Mouse (Mus musculus): Measurements from ENCODE around the gene Lag3. TPM values are rescaled to one million over a fixed set of nuclear protein-coding genes. Genes with fewer than 3 reads are reported as not detected.

Gene Lag3
- polyA plus RNA-seq, 1 experiment, result 7.0 TPM

DNA sequence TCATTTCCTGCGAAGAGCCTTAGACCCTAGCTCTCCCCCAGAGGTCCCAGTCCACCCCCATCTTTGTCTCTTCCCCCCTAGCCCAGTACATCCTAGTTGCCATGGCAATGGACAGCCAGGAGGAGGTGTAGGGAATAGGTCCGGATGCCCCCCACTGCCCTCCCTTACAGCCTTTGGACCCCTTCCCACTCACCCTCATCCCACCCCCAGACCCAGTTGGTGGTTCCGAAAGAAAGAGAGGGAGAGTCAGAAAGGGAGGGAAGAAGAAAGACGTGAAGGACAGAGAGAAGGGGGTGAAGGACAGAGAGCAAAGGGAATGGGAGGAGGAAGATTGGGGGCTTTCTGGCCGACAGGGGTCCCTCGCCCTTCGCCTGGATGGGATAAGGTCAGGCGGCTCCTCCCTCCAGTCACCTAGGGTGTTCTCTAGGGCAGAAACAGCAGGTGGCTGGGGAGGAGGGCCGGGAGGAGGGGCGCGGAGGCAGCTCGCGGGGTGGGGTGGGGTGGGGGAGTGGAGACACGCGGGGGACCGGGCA is 48.3 kb downstream of the Lag3 start:
- WGBS, result 4% methylated on average over 11 of the region's 16 CpGs
- no peak overlapping the region for H3K27ac ChIP-seq (ENCODE audit: insufficient read depth, low read depth, low read length)

DNA sequence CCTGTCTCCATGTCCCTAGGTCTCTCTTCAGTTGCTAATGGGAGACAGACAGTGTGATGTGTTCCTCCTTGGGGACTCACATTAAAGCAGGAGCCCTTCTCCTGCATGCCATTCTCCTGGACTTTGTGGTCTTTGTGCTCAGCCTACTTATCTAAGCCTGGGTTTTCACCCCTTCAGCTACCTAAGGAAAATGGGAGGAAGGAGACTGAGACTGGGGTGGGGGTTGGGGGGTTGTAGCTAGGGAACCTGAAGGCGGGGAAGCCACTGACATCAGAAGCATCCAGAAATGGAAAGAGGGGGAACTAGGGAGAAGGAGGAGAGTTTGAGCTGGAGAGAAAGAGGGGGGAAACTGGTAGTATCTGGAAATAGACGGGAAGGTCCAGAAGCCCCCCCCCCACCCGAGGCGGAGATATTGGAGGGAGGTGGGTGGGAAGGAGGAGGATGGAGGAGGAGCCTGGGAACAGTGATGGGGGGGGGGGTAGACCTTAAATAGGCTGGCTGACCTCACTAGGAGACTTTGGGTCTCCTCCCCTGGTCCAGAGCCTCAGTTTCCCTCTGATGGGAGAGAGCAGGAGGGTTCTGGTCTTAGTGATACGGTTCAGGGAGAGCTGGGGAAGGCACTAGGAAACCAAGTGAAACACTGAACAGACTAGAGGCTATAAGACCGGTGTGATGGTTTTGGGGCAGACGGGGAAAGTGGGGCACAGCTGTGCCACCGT is 48.9 kb downstream of the Lag3 start:
- Histone ChIP-seq H3K4me3 (ENCODE audit: low read depth, low read length) (no peak overlapping the region), H3K36me3 (ENCODE audit: control insufficient read depth, insufficient read depth, low read length) (no peaks in the 10 kb centered on the region)
- WGBS, result 21% methylated on average over 8 of the region's 8 CpGs

More for the DNA sequence above, 48.3 kb downstream of the Lag3 start:
- Histone ChIP-seq H3K4me3 (ENCODE audit: low read depth, low read length) (peak overlapping the region; percentile 58), H3K36me3 (ENCODE audit: control insufficient read depth, insufficient read depth, low read length) (no peaks in the 10 kb centered on the region), H3K4me1 (ENCODE audit: control insufficient read depth, insufficient read depth, insufficient read length, low read length) (peaks cover 4% of the 10 kb centered on the region), H3K27me3 (ENCODE audit: control insufficient read depth, insufficient read depth, low read length) (peaks cover 21% of the 10 kb centered on the region)
- TF ChIP-seq CTCF (IDR thresholded peaks at IDR 0.05; ENCODE audit: extremely low read depth, insufficient read length, insufficient replicate concordance, low read depth, low read length) (no peak), POLR2A (IDR thresholded peaks at IDR 0.05; ENCODE audit: low read depth, low read length) (no peak)

DNA sequence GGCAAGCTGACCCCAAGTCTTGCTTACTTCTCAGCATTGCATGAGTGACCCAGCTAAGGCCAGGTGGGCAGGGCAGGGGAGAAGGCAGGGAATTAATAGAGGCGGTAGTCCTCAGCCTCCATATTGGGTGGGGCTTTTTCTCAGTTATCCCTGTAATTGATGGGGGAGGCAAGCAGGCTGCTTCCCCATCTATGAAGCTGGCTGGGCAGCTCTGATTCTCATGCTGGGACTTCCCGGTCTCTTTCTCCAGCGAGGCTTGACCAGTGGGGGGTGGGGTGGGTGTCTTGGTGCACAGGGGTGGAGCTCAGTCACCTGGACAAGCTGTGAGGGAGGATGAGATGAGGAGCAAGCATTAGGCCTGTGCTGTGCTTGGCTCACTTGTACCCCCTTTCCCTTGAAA is 49.7 kb downstream of the Lag3 start:
- H3K27ac ChIP-seq (ENCODE audit: insufficient read depth, low read depth, low read length), result no peak overlapping the region
- peaks cover 32% of the 10 kb centered on the region for H3K27me3 ChIP-seq (ENCODE audit: control insufficient read depth, insufficient read depth, low read length)
- H3K36me3 ChIP-seq (ENCODE audit: control insufficient read depth, insufficient read depth, low read length), result no peaks in the 10 kb centered on the region
- H3K4me1 ChIP-seq (ENCODE audit: control insufficient read depth, insufficient read depth, insufficient read length, low read length), result peaks cover 4% of the 10 kb centered on the region
- TF ChIP-seq CTCF (IDR thresholded peaks at IDR 0.05; ENCODE audit: extremely low read depth, insufficient read length, insufficient replicate concordance, low read depth, low read length) (no peak), POLR2A (IDR thresholded peaks at IDR 0.05; ENCODE audit: low read depth, low read length) (no peak)
- H3K4me3 ChIP-seq (ENCODE audit: low read depth, low read length), result no peak overlapping the region
- WGBS, result 40% methylated on average over 3 of the region's 3 CpGs

More for the DNA sequence above, 48.9 kb downstream of the Lag3 start:
- H3K27me3 ChIP-seq (ENCODE audit: control insufficient read depth, insufficient read depth, low read length), result peaks cover 26% of the 10 kb centered on the region
- TF ChIP-seq POLR2A (IDR thresholded peaks at IDR 0.05; ENCODE audit: low read depth, low read length) (no peak), CTCF (IDR thresholded peaks at IDR 0.05; ENCODE audit: extremely low read depth, insufficient read length, insufficient replicate concordance, low read depth, low read length) (no peak)
- no peak overlapping the region for H3K27ac ChIP-seq (ENCODE audit: insufficient read depth, low read depth, low read length)
- H3K4me1 ChIP-seq (ENCODE audit: control insufficient read depth, insufficient read depth, insufficient read length, low read length), result peaks cover 4% of the 10 kb centered on the region

DNA sequence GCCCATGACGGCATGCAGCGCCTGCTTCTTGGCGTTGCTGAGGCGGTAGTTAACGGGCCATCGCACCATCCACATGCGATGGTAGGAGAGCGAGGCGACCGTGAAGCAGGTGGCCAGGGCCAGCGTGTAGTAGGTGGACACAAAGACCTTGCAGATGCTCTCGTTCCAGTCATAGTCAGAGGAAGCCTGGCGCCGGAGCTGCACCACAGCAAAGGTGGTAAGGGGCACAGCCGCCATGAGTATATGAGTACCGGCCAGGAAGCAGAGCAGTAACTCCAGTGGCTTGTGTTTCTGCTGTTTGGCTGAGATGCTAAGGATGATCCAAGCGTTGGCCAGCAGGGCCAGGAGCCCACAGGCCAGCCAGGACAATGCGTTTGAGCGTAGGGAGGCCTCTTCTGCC is 50.2 kb downstream of the Lag3 start:
- WGBS, result 88% methylated on average over 19 of the region's 19 CpGs
- Histone ChIP-seq H3K4me3 (ENCODE audit: low read depth, low read length) (no peak overlapping the region), H3K4me1 (ENCODE audit: control insufficient read depth, insufficient read depth, insufficient read length, low read length) (peaks cover 4% of the 10 kb centered on the region), H3K36me3 (ENCODE audit: control insufficient read depth, insufficient read depth, low read length) (no peaks in the 10 kb centered on the region), H3K27ac (ENCODE audit: insufficient read depth, low read depth, low read length) (no peak overlapping the region), H3K27me3 (ENCODE audit: control insufficient read depth, insufficient read depth, low read length) (peaks cover 34% of the 10 kb centered on the region)
- TF ChIP-seq POLR2A (IDR thresholded peaks at IDR 0.05; ENCODE audit: low read depth, low read length), result no peak
- no peak for TF ChIP-seq CTCF (IDR thresholded peaks at IDR 0.05; ENCODE audit: extremely low read depth, insufficient read length, insufficient replicate concordance, low read depth, low read length)

DNA sequence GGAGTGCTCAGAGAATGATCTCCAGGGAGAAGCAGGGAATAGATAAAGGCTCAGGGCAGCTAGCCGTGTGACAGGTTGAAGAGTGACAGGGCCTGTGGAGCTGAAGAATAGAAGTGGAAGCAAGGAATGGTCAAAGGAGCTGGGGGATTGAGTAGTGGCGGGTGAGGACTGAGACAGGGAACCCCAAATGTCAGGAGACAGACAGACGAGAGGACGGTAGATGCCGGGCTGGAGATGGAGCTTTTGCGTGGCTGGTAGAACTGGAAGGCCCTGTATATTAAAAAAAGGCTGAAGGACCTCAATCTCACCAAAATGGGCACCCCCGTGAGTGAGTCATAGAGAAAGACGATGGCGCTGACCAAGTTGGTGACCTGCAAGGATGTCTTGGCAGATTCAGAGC is 51.0 kb downstream of the Lag3 start:
- Histone ChIP-seq H3K4me3 (ENCODE audit: low read depth, low read length) (no peak overlapping the region), H3K27ac (ENCODE audit: insufficient read depth, low read depth, low read length) (no peak overlapping the region), H3K27me3 (ENCODE audit: control insufficient read depth, insufficient read depth, low read length) (peaks cover 38% of the 10 kb centered on the region), H3K4me1 (ENCODE audit: control insufficient read depth, insufficient read depth, insufficient read length, low read length) (peaks cover 4% of the 10 kb centered on the region), H3K36me3 (ENCODE audit: control insufficient read depth, insufficient read depth, low read length) (no peaks in the 10 kb centered on the region)
- TF ChIP-seq CTCF (IDR thresholded peaks at IDR 0.05; ENCODE audit: extremely low read depth, insufficient read length, insufficient replicate concordance, low read depth, low read length) (no peak), POLR2A (IDR thresholded peaks at IDR 0.05; ENCODE audit: low read depth, low read length) (no peak)
- 91% methylated on average over 9 of the region's 9 CpGs for WGBS

DNA sequence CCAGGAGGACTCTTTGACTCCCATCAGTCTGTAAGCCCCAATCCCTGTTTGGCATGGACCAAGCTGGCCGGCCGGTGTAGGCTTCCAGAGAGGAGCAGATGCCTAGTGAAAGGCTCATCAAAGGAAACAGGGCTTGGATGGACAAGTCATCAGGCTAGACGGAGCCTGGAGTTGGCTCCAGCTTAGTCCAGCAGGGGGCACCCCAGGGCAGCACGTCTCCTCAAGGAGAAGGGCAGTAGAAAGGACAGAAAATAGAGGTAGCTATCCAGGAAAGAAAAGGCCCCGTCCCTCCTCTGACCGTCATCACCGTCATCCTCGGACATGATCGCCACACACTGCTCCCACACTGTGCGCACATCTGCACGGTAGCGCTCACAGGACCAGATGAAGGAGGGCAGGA is 51.8 kb downstream of the Lag3 start:
- Histone ChIP-seq H3K4me1 (ENCODE audit: control insufficient read depth, insufficient read depth, insufficient read length, low read length) (peaks cover 4% of the 10 kb centered on the region), H3K4me3 (ENCODE audit: low read depth, low read length) (no peak overlapping the region), H3K36me3 (ENCODE audit: control insufficient read depth, insufficient read depth, low read length) (no peaks in the 10 kb centered on the region), H3K27me3 (ENCODE audit: control insufficient read depth, insufficient read depth, low read length) (peaks cover 38% of the 10 kb centered on the region), H3K27ac (ENCODE audit: insufficient read depth, low read depth, low read length) (no peak overlapping the region)
- TF ChIP-seq POLR2A (IDR thresholded peaks at IDR 0.05; ENCODE audit: low read depth, low read length), result no peak
- TF ChIP-seq CTCF (IDR thresholded peaks at IDR 0.05; ENCODE audit: extremely low read depth, insufficient read length, insufficient replicate concordance, low read depth, low read length), result peak; percentile 81
- 9% methylated on average over 12 of the region's 12 CpGs for WGBS

DNA sequence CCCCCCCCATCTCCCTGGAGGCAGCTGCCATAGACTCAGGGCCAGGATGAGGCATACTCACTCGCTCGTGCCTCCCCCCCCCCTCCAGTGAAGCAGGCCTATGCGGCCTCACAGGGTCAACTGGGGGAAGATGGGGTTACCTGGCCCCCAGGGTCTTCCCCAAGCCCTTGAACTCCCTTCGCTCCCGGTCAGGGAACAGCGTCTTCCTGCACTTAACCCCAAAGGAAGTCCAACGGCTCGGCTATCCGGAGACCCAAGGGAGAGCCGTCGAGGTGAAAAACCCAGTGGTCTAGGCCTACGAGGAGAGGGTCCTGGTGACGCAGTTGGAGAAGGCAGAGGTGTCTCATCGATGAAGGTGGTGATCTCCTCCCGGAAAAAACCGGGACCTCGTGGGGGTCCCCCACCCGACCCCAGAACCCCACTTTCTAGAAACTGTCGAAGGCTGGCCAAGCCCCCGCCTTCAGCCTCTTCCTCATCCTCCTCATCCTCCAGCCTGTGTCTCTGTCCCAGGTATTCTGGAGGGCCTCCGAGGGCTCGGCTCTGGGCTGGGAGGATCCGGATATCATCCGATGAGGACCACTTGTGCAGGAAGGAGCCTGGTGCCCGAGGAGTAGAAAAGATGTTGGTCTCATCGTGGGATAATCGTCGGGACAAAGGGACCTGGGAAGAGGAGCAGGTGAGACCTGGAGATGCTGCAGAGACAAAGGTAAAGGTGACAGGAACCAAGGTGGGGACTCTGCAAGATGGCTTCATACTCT is 52.8 kb downstream of the Lag3 start:
- Histone ChIP-seq H3K4me1 (ENCODE audit: control insufficient read depth, insufficient read depth, insufficient read length, low read length) (peaks cover 4% of the 10 kb centered on the region), H3K4me3 (ENCODE audit: low read depth, low read length) (no peak overlapping the region), H3K27ac (ENCODE audit: insufficient read depth, low read depth, low read length) (no peak overlapping the region), H3K36me3 (ENCODE audit: control insufficient read depth, insufficient read depth, low read length) (no peaks in the 10 kb centered on the region), H3K27me3 (ENCODE audit: control insufficient read depth, insufficient read depth, low read length) (peaks cover 33% of the 10 kb centered on the region)
- 75% methylated on average over 28 of the region's 28 CpGs for WGBS
- TF ChIP-seq CTCF (IDR thresholded peaks at IDR 0.05; ENCODE audit: extremely low read depth, insufficient read length, insufficient replicate concordance, low read depth, low read length) (no peak), POLR2A (IDR thresholded peaks at IDR 0.05; ENCODE audit: low read depth, low read length) (no peak)
